Mouse (Mus musculus) heart, embryonic 13.5 days (tissue): Measurements from ENCODE around the gene Brca1. TPM values are rescaled to one million over a fixed set of nuclear protein-coding genes. Genes with fewer than 3 reads are reported as not detected.
A peak's percentile ranks its signal among the peaks of the same experiment; 100 is the strongest.

Experiments used
- ATAC-seq: fragments of 200-750 bp; cut with Nextera tagmentation; 2 replicates; pipeline ENCODE4 v1.8.0; 2017; ENCODE audit warnings: moderate TSS enrichment; ENCODE audit not compliant: insufficient number of reproducible peaks, low FRiP score, low TSS enrichment; ENCODE audit errors: extremely low read depth
- H3K27ac ChIP-seq: fragments of 300-500 bp; sonication (generic); replicated peaks from 2 replicates; pipeline ENCODE4 v1.5.1; 2015; ENCODE audit warnings: moderate library complexity, mild to moderate bottlenecking, inconsistent platforms
- H3K27me3 ChIP-seq: fragments of 300-500 bp; sonication (generic); replicated peaks from 2 replicates; pipeline ENCODE4 v1.6.1; 2015; ENCODE audit warnings: mild to moderate bottlenecking, inconsistent platforms
- H3K36me3 ChIP-seq: fragments of 300-500 bp; sonication (generic); 2 replicates; pipeline ENCODE4 v1.6.1; 2015; ENCODE audit warnings: mild to moderate bottlenecking, inconsistent platforms
- H3K4me1 ChIP-seq: fragments of 300-500 bp; sonication (generic); 2 replicates; pipeline ENCODE4 v1.6.1; 2015; ENCODE audit warnings: inconsistent platforms
- H3K4me2 ChIP-seq: fragments of 300-500 bp; sonication (generic); 2 replicates; pipeline ENCODE4 v1.6.1; 2015; ENCODE audit warnings: inconsistent platforms, mild to moderate bottlenecking, moderate library complexity
- H3K4me3 ChIP-seq: fragments of 300-500 bp; sonication (generic); 2 replicates; pipeline ENCODE4 v1.5.1; 2015; ENCODE audit warnings: moderate library complexity, mild to moderate bottlenecking, inconsistent platforms
- H3K9ac ChIP-seq: fragments of 300-500 bp; sonication (generic); 2 replicates; pipeline ENCODE4 v1.6.1; 2015; ENCODE audit warnings: inconsistent platforms, mild to moderate bottlenecking, moderate library complexity
- H3K9me3 ChIP-seq: fragments of 300-500 bp; sonication (generic); 2 replicates; pipeline ENCODE4 v1.6.1; 2016; ENCODE audit warnings: inconsistent platforms
- WGBS: fragments of 180-500 bp; shearing (Covaris S2); methylation state at CpG from one replicate; pipeline ENCODE4 v1.1.7; 2015; ENCODE audit warnings: mixed read lengths; 5-methylcytosine and 5-hydroxymethylcytosine counted together
- polyA plus RNA-seq: library from polyadenylated mRNA; unstranded; fragments of >200 nt; fragmentation: Nextera tagmentation; extraction: Ambion mirVana; gene quantifications from 2 replicates; pipeline ENCODE4 v1.2.1, GENCODE M21; 2015

Gene Brca1
- polyA plus RNA-seq, 1 experiment from 2014 or later, result 5.5 TPM

DNA sequence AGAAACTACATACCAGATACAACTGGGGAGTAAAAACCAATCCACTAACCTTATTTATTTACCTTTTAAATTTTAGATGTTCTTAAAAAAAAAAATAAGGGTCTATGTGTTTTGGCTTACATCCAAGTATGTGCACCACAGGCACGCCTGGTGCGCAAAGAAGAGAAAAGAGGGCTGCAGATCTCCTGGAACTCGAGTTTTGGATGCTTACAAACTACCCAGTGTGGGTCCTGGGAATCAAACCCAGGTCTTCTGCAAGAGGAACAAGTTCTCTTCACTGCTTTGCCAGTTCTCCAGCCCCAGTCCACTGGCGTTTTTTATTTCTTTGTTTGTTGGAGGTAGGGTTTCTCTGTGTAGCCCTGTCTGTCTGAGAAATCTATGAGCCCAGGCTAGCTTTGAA, 25.1 kb downstream of the Brca1 start:
- H3K27me3 ChIP-seq, result no peaks in the 10 kb centered on the region
- H3K9ac ChIP-seq, result no peak overlapping the region
- H3K4me2 ChIP-seq, result no peak overlapping the region
- no peaks in the 10 kb centered on the region for H3K4me1 ChIP-seq
- no peak for ATAC-seq
- no peak overlapping the region for H3K4me3 ChIP-seq
- H3K9me3 ChIP-seq, result no peaks in the 10 kb centered on the region
- no peak overlapping the region for H3K27ac ChIP-seq
- peaks cover 85% of the 10 kb centered on the region for H3K36me3 ChIP-seq
- WGBS, result 86% methylated on average over 4 of the region's 4 CpGs

DNA sequence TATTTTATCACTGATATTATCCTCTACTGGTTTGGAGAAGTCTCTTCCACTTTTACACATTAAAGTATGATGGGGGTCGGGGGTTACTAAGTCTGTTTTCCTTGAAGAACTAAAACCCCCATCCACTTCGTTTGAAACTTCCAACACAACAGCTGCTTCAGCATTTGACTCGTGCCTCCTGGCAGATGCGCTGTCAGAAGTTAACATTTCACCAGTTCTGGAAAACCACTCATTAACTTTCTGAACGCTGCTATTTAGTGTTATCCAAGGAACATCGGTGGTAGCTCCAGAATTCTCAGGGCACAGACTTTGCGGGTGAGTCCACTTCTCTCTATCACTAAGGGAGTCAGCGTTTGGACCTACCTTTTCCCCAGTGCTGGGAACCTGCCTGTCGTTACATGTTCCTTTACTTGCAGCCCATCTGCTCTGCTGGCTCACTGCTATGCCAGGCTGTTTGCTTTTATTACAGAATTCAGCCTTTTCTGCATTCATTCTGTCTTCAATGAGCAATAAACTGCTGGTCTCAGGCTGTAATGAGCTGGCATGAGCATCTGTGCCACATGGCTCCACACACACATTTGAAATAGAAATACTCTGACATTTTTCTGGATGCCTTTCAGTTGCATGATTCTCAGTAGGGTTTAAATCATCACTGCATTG, 25.7 kb downstream of the Brca1 start:
- WGBS, result 90% methylated on average over 9 of the region's 9 CpGs

GRCm38 (mm10) chr11:101525056-101525455, 26.7 kb downstream of the Brca1 start:
- H3K27ac ChIP-seq, result no peak overlapping the region
- H3K27me3 ChIP-seq, result no peaks in the 10 kb centered on the region
- H3K4me2 ChIP-seq, result no peak overlapping the region
- 92% methylated on average over 10 of the region's 10 CpGs for WGBS
- H3K9ac ChIP-seq, result no peak overlapping the region
- no peaks in the 10 kb centered on the region for H3K9me3 ChIP-seq
- no peak for ATAC-seq
- peaks cover 77% of the 10 kb centered on the region for H3K36me3 ChIP-seq
- H3K4me1 ChIP-seq, result no peaks in the 10 kb centered on the region
- H3K4me3 ChIP-seq, result no peak overlapping the region

More for the DNA sequence above, 25.7 kb downstream of the Brca1 start:
- Histone ChIP-seq H3K4me2 (no peak overlapping the region), H3K4me3 (no peak overlapping the region), H3K27me3 (no peaks in the 10 kb centered on the region), H3K4me1 (no peaks in the 10 kb centered on the region), H3K27ac (no peak overlapping the region), H3K9ac (no peak overlapping the region), H3K36me3 (peaks cover 84% of the 10 kb centered on the region), H3K9me3 (no peaks in the 10 kb centered on the region)
- ATAC-seq, result no peak

DNA sequence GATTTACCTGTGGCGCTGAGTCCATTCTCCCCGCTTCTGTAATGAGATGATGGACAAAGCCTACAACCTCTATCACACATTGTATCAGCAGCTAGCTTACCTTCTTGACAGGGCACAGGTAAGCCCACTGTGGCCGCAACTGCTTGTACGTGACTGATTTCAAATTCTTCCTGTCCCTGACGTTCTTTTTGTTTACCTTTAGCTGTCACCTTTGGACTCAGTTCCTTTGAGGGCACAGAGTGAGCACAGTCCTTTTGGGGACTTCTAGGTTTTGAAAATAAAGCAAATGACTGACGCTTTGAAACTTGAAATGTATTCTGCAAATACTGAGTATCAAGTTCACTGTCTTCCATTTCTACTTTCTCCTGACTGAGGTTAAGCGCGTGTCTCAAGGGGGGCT, 27.3 kb downstream of the Brca1 start:
- H3K27me3 ChIP-seq, result no peaks in the 10 kb centered on the region
- WGBS, result 90% methylated on average over 8 of the region's 8 CpGs
- no peak overlapping the region for H3K4me3 ChIP-seq
- H3K27ac ChIP-seq, result no peak overlapping the region
- no peaks in the 10 kb centered on the region for H3K9me3 ChIP-seq
- H3K4me1 ChIP-seq, result no peaks in the 10 kb centered on the region
- no peak overlapping the region for H3K9ac ChIP-seq
- no peak for ATAC-seq
- peaks cover 73% of the 10 kb centered on the region for H3K36me3 ChIP-seq
- no peak overlapping the region for H3K4me2 ChIP-seq

- Histone ChIP-seq H3K27ac (no peak overlapping the region), H3K36me3 (peaks cover 57% of the 10 kb centered on the region)
These were observed 32.4 kb downstream of the Brca1 start for GRCm38 (mm10) chr11:101519364-101519763.

GRCm38 (mm10) chr11:101518937-101519336, 32.8 kb downstream of the Brca1 start:
- ATAC-seq, result no peak
- Histone ChIP-seq H3K9me3 (no peaks in the 10 kb centered on the region), H3K4me2 (no peak overlapping the region), H3K27ac (no peak overlapping the region), H3K4me3 (no peak overlapping the region), H3K4me1 (no peaks in the 10 kb centered on the region), H3K36me3 (peaks cover 57% of the 10 kb centered on the region), H3K9ac (no peak overlapping the region), H3K27me3 (no peaks in the 10 kb centered on the region)
- 82% methylated on average over 5 of the region's 5 CpGs for WGBS

More at GRCm38 (mm10) chr11:101519364-101519763, 32.4 kb downstream of the Brca1 start:
- 85% methylated on average over 6 of the region's 6 CpGs for WGBS
- H3K4me2 ChIP-seq, result no peak overlapping the region
- H3K4me1 ChIP-seq, result no peaks in the 10 kb centered on the region
- no peak for ATAC-seq
- no peaks in the 10 kb centered on the region for H3K27me3 ChIP-seq
- no peak overlapping the region for H3K4me3 ChIP-seq
- no peak overlapping the region for H3K9ac ChIP-seq
- no peaks in the 10 kb centered on the region for H3K9me3 ChIP-seq

- WGBS, result 79% methylated on average over 7 of the region's 7 CpGs
- Histone ChIP-seq H3K9me3 (no peaks in the 10 kb centered on the region), H3K27ac (no peak overlapping the region), H3K4me3 (no peak overlapping the region), H3K9ac (no peak overlapping the region), H3K4me2 (no peak overlapping the region), H3K36me3 (peaks cover 74% of the 10 kb centered on the region), H3K27me3 (no peaks in the 10 kb centered on the region), H3K4me1 (peaks cover 4% of the 10 kb centered on the region; the same call in 1 of the 2 replicates)
- ATAC-seq, result no peak
These were observed 44.7 kb downstream of the Brca1 start for GRCm38 (mm10) chr11:101507090-101507489.

DNA sequence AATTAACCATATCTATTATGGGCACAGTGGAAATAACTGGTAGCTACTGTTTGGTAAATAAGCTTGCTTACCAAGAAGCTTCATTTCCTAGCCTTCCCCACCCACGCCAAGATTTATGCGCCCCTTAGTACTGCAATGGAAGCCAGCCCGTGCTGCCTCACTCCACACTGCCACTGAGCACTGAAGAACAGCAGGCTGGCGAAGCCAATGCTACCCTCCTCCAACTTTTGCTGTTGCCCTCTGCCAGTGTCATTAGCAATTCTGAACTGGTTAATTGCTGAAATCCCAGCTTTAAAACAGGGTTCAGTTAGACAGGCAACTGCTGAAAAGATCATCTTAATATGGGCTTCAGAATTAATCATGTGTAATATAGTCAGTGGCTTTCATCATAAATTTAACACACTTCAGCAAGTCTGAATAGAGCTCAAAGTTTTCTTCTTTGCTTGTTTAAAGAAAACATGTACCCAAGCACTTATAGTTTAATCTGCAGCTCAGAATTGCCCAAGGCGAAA, 45.4 kb downstream of the Brca1 start:
- no peak overlapping the region for H3K4me2 ChIP-seq
- no peak for ATAC-seq
- H3K27ac ChIP-seq, result no peak overlapping the region
- peaks cover 72% of the 10 kb centered on the region for H3K36me3 ChIP-seq
- no peak overlapping the region for H3K4me3 ChIP-seq
- WGBS, result 91% methylated on average over 5 of the region's 5 CpGs
- no peaks in the 10 kb centered on the region for H3K27me3 ChIP-seq
- no peaks in the 10 kb centered on the region for H3K9me3 ChIP-seq
- no peak overlapping the region for H3K9ac ChIP-seq
- H3K4me1 ChIP-seq, result peaks cover 4% of the 10 kb centered on the region; the same call in 1 of the 2 replicates

GRCm38 (mm10) chr11:101486126-101486525, 65.6 kb downstream of the Brca1 start:
- Histone ChIP-seq H3K27ac (peak overlapping the region; percentile 66), H3K9me3 (no peaks in the 10 kb centered on the region), H3K9ac (no peak overlapping the region), H3K4me1 (peaks cover 29% of the 10 kb centered on the region), H3K4me2 (no peak overlapping the region), H3K4me3 (no peak overlapping the region), H3K36me3 (peaks cover 34% of the 10 kb centered on the region), H3K27me3 (no peaks in the 10 kb centered on the region)
- ATAC-seq, result no peak
- 38% methylated on average over 6 of the region's 6 CpGs for WGBS

GRCm38 (mm10) chr11:101485509-101486028, 66.2 kb downstream of the Brca1 start:
- no peaks in the 10 kb centered on the region for H3K9me3 ChIP-seq
- H3K4me3 ChIP-seq, result no peak overlapping the region
- H3K27me3 ChIP-seq, result no peaks in the 10 kb centered on the region
- peaks cover 34% of the 10 kb centered on the region for H3K4me1 ChIP-seq
- H3K36me3 ChIP-seq, result peaks cover 32% of the 10 kb centered on the region
- H3K27ac ChIP-seq, result peak overlapping the region; percentile 66
- peak overlapping the region; percentile 63 for H3K9ac ChIP-seq
- H3K4me2 ChIP-seq, result peak overlapping the region; percentile 39
- no peak for ATAC-seq
- WGBS, result 5% methylated on average over 6 of the region's 6 CpGs

GRCm38 (mm10) chr11:101484814-101485213, 66.9 kb downstream of the Brca1 start:
- 56% methylated on average over 7 of the region's 7 CpGs for WGBS
- Histone ChIP-seq H3K36me3 (peaks cover 29% of the 10 kb centered on the region), H3K4me2 (no peak overlapping the region), H3K9ac (no peak overlapping the region), H3K27ac (peak overlapping the region; percentile 66), H3K4me3 (no peak overlapping the region), H3K9me3 (no peaks in the 10 kb centered on the region), H3K4me1 (peaks cover 42% of the 10 kb centered on the region), H3K27me3 (no peaks in the 10 kb centered on the region)
- no peak for ATAC-seq

- WGBS, result 67% methylated on average over 6 of the region's 6 CpGs
- no peak overlapping the region for H3K9ac ChIP-seq
- no peak overlapping the region for H3K4me2 ChIP-seq
- ATAC-seq, result no peak
- H3K27ac ChIP-seq, result no peak overlapping the region
- H3K36me3 ChIP-seq, result peaks cover 23% of the 10 kb centered on the region
- H3K4me1 ChIP-seq, result peaks cover 48% of the 10 kb centered on the region
- no peaks in the 10 kb centered on the region for H3K27me3 ChIP-seq
- H3K4me3 ChIP-seq, result no peak overlapping the region
- no peaks in the 10 kb centered on the region for H3K9me3 ChIP-seq
These were observed 67.5 kb downstream of the Brca1 start for GRCm38 (mm10) chr11:101484245-101484644.
